Mouse (Mus musculus): ENCODE results near the gene Nop56. TPM values are rescaled to one million over a fixed set of nuclear protein-coding genes. Genes with fewer than 3 reads are reported as not detected.

The Nop56 gene
- polyA plus RNA-seq, 1 experiment from 2014 or later, result 261 TPM

DNA sequence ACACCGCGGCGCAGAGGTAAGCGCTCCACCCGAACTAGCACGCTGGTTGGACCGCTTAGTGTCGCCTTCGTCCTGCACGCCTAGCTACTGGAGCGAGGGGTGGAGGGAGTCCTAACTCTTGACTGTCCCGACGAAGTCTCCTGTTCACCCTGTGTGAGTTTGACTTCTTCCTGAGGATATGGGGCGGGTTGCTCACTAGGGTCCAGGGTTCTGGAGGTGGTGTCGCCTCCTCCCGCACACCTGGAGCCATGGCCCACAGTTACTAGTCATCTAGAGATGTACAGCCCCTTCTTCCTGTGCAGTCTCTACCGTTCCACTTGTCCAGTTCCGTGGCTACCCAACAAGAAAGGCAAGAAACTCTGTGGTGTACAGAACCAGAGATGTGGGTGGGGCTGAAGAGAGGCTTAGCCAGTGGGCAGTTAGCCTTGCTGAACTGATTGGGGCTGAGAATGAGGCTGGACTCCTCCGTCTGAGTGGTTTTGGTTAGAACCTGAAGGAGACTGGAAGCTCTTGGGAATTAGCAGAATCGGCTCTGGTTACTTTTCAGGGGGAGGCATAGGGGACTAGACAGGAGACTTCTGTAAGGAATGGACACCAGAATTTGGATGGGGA, 22.0 kb downstream of the Nop56 start:
- no peaks in the 10 kb centered on the region for H3K36me3 ChIP-seq
- H3K27me3 ChIP-seq, result peaks cover 25% of the 10 kb centered on the region
- no peak for ATAC-seq (ENCODE audit: insufficient number of reproducible peaks, low FRiP score, low TSS enrichment, low read depth)
- H3K4me3 ChIP-seq, result peak overlapping the region; percentile 76
- H3K4me1 ChIP-seq, result peaks cover 37% of the 10 kb centered on the region
- peak overlapping the region; percentile 88 for H3K4me2 ChIP-seq
- WGBS, result 4% methylated on average over 20 of the region's 20 CpGs
- H3K9ac ChIP-seq, result peak overlapping the region; percentile 66
- H3K9me3 ChIP-seq, result no peaks in the 10 kb centered on the region
- peak overlapping the region; percentile 77; the same call in 1 of the 2 replicates for H3K27ac ChIP-seq

DNA sequence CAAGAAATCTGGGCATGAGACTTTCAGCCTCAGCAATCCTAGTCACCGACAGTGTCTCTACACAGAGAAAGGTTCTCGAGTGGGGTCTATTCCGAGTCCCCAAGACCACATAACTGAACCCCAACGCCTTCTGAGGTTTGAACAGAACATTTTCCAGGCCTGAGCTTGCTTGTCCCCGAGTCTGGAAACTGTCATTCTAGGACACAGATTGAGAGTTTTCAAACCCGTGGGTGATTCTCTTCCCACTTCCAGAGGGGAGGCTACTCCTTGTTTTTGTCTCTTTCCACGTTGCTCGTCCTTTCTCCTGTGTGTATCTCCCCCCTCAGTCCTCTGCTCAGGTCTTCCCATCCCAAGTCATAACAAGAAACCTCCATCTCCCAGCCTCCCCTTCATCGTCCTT, 23.4 kb downstream of the Nop56 start:
- Histone ChIP-seq H3K9ac (no peak overlapping the region), H3K4me1 (peaks cover 32% of the 10 kb centered on the region), H3K4me2 (no peak overlapping the region), H3K36me3 (no peaks in the 10 kb centered on the region), H3K27me3 (peaks cover 22% of the 10 kb centered on the region), H3K4me3 (no peak overlapping the region), H3K9me3 (no peaks in the 10 kb centered on the region), H3K27ac (no peak overlapping the region)
- no peak for ATAC-seq (ENCODE audit: insufficient number of reproducible peaks, low FRiP score, low TSS enrichment, low read depth)
- 80% methylated on average over 9 of the region's 9 CpGs for WGBS

DNA sequence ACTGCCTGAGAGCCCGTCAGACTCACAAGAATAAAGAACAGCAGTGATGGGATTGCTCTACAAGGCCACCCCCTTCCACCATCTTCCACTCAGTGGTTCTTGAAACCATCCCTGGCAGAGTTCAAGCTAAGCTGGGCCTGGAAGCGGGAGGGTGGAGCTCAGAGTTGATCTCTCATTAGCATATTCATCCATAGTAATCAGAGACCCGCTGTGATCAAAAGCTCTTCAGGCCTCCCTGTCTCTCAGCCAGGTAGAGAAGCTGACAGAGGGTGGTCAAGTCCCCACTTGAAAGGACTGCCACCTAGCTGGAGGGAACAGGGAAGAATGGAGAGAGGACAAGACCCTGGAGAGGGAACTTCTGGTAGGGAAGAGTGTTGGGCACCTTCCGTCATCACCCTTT, 28.8 kb downstream of the Nop56 start:
- Histone ChIP-seq H3K9me3 (no peaks in the 10 kb centered on the region), H3K27ac (no peak overlapping the region), H3K36me3 (peaks cover 32% of the 10 kb centered on the region), H3K4me1 (no peaks in the 10 kb centered on the region), H3K4me2 (no peak overlapping the region), H3K27me3 (no peaks in the 10 kb centered on the region), H3K4me3 (no peak overlapping the region), H3K9ac (no peak overlapping the region)
- WGBS, result 64% methylated on average over 4 of the region's 4 CpGs
- no peak for ATAC-seq (ENCODE audit: insufficient number of reproducible peaks, low FRiP score, low TSS enrichment, low read depth)

DNA sequence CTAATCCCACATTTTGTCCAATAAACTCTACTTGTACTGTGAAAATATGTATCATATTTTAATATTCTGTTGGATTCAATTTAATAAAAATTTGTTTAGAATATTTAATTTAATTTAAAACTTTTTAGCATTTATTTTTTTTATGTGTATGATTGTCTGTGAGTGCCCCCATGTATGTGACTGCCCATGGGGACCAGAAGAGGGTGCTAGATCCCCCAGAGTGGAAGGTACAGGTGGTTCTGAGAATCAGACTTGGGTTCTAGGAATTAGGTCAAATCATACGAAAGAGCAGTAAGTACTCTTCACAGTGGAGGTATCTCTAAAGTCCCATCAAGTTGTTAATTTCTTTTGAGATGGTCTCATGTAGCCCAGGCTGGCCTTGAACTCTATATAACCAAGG, 52.8 kb downstream of the Nop56 start:
- H3K4me3 ChIP-seq, result no peak overlapping the region
- no peaks in the 10 kb centered on the region for H3K4me1 ChIP-seq
- no peak for ATAC-seq (ENCODE audit: insufficient number of reproducible peaks, low FRiP score, low TSS enrichment, low read depth)
- H3K27ac ChIP-seq, result no peak overlapping the region
- whole genome bisulfite sequencing, result 86% methylated on average over 1 of the region's 1 CpGs
- peaks cover 4% of the 10 kb centered on the region; the same call in 1 of the 2 replicates for H3K9me3 ChIP-seq
- H3K36me3 ChIP-seq, result no peaks in the 10 kb centered on the region
- H3K27me3 ChIP-seq, result no peaks in the 10 kb centered on the region
- H3K4me2 ChIP-seq, result no peak overlapping the region
- H3K9ac ChIP-seq, result no peak overlapping the region

Other genes with a start within 250 kb of the Nop56 start
- gene Tgm6, start 162.0 kb upstream of the Nop56 start, polyA plus RNA-seq (2015; fragmentation: Nextera tagmentation; extraction: Ambion mirVana), result 0.12 and 0.17 TPM in 2 replicates
- 535 and 561 TPM in 2 replicates for gene Snrpb, start 95.0 kb upstream of the Nop56 start, polyA plus RNA-seq (2015; fragmentation: Nextera tagmentation; extraction: Ambion mirVana)
- gene Tmc2, start 79.2 kb upstream of the Nop56 start, polyA plus RNA-seq (2015; fragmentation: Nextera tagmentation; extraction: Ambion mirVana), result not detected in 2 replicates
- 144 and 154 TPM in 2 replicates for gene Idh3b, start 10.1 kb downstream of the Nop56 start, polyA plus RNA-seq (2015; fragmentation: Nextera tagmentation; extraction: Ambion mirVana)
- gene Ebf4, start 20.7 kb downstream of the Nop56 start, polyA plus RNA-seq (2015; fragmentation: Nextera tagmentation; extraction: Ambion mirVana), result 2.6 and 2.8 TPM in 2 replicates
- 145 and 151 TPM in 2 replicates for gene Cpxm1, start 123.1 kb downstream of the Nop56 start, polyA plus RNA-seq (2015; fragmentation: Nextera tagmentation; extraction: Ambion mirVana)
- not detected in 2 replicates for gene Gm28372, start 130.8 kb downstream of the Nop56 start, polyA plus RNA-seq (2015; fragmentation: Nextera tagmentation; extraction: Ambion mirVana)
- 0.37 TPM in 1 of 2 replicates, not detected in the other for gene 1700020A23Rik, start 130.8 kb downstream of the Nop56 start, polyA plus RNA-seq (2015; fragmentation: Nextera tagmentation; extraction: Ambion mirVana)
- 0.14 and 0.15 TPM in 2 replicates for gene Tmem239, start 132.0 kb downstream of the Nop56 start, polyA plus RNA-seq (2015; fragmentation: Nextera tagmentation; extraction: Ambion mirVana)
- 94.2 and 106 TPM in 2 replicates for gene Vps16, start 149.9 kb downstream of the Nop56 start, polyA plus RNA-seq (2015; fragmentation: Nextera tagmentation; extraction: Ambion mirVana)
- 16.2 and 17.2 TPM in 2 replicates for gene Pced1a, start 150.3 kb downstream of the Nop56 start, polyA plus RNA-seq (2015; fragmentation: Nextera tagmentation; extraction: Ambion mirVana)
- 86.6 and 106 TPM in 2 replicates for gene Ptpra, start 175.8 kb downstream of the Nop56 start, polyA plus RNA-seq (2015; fragmentation: Nextera tagmentation; extraction: Ambion mirVana)